Mouse (Mus musculus): ENCODE measurements around the gene Cd28.

DNA sequence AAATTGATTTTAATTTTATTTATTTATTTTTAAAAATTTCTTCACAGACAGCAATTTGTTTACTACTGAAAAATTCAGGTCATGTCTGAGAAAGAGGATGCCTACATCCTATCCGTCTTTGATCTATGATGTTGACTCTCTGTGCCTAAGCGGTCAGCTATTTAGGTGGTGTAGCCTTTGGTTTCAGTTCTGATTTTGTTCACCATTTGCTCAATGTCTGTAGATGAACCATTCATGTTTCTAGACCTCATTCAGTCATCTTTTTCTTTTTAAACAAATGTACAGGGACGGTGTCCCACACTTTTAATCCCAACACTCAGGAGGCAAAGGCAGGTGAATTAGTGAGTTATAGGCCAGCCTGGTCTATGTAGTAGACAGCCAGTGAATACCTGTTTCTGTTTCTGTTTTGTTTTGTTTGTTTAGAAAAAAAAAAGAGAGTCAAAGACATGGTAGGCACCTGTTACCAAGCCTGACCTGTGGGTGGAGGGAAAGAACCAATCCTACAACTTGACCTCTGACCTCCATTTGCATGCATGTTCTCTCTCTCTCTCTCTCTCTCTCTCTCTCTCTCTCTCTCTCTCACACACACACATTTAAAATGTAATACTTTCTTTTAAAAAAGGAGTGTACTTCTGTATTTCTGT lies 45.0 kb downstream of the Cd28 start:
- no peak for TF ChIP-seq CTCF (IDR thresholded peaks at IDR 0.05; ENCODE audit: control insufficient read depth, insufficient read depth, low read length)
- no peak for TF ChIP-seq POLR2A (IDR thresholded peaks at IDR 0.05; ENCODE audit: borderline replicate concordance, control insufficient read depth, low read depth, low read length)

Data from bone marrow, adult 2 months (tissue).